Mouse (Mus musculus) adrenal gland, postnatal 0 days (tissue): ENCODE results near the gene Lysmd3. TPM values are rescaled to one million over a fixed set of nuclear protein-coding genes. Genes with fewer than 3 reads are reported as not detected.

Experiments used
- polyA plus RNA-seq: library from polyadenylated mRNA; unstranded; fragments of >200 nt; fragmentation: Nextera tagmentation; extraction: Ambion mirVana; gene quantifications from 2 replicates; pipeline ENCODE4 v1.2.1, GENCODE M21; 2015

Lysmd3 gene
- 17.3 and 18.6 TPM in 2 replicates for polyA plus RNA-seq

GRCm38 (mm10) chr13:81657351-81658052 lies at the start of gene Lysmd3:
Gene Lysmd3 (plus strand): TSS chr13:81657663.

GRCm38 (mm10) chr13:81632720-81633415 lies 24.6 kb upstream of the Lysmd3 start, which contains the start of gene Adgrv1:
Gene Adgrv1 (minus strand): TSS chr13:81633154.

DNA sequence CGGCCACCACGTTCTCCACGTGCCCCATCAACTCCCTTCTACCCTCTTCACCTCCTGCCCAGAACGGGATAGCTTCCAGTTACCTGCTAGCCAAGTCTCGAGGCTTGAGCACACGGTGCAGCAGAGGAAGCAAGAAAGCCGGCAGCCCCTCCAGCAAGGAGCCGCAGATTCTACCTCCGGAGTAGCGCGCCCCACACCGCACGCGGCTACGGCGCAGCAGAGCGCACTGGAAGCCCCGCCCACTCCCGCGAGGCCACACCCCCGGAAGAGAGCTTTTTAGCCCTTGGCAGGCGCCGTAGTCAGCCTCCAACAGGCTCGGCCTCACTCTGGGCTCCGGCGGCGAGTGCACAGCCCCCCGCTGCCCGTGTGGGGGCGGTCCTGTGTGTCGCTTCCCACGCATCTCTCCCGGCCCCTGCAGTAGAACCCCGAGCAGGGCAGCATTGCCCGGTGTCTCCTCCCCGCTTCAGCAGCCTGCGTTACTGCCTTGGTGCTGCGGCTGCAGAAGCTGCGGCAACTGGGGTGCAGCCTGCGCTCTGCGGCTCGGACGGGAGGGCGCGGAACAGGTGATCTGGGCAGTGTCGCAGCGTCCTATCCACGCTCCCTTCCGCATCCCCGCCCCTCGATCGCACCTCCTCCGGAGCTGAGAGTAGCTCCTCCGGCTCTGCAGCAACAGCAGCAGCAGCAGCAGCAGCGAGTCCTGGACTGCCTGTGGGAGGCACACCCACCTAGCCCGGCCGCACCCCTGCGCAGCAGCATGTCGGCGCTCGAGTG lies 53.5 kb downstream of the Lysmd3 start, which contains the start of the genes Polr3g and Mblac2:
Gene Polr3g, minus strand, starts transcription at position 239 of the 771 bp plus-strand sequence.
Gene Mblac2, plus strand, starts transcription at position 567 of the 771 bp plus-strand sequence.

Other genes starting within 250 kb of the Lysmd3 start
- 3.0 and 3.5 TPM in 2 replicates for gene Adgrv1, start 24.5 kb upstream of the Lysmd3 start, polyA plus RNA-seq
- 6.2 and 6.3 TPM in 2 replicates for gene Polr3g, start 53.4 kb downstream of the Lysmd3 start, polyA plus RNA-seq
- 11.0 and 15.0 TPM in 2 replicates for gene Mblac2, start 53.7 kb downstream of the Lysmd3 start, polyA plus RNA-seq
- gene Cetn3, start 125.4 kb downstream of the Lysmd3 start, polyA plus RNA-seq: 373 and 634 TPM in 2 replicates